Mouse (Mus musculus) B cell, adult 2 months (primary cell): ENCODE measurements around the gene Dpp9.

ENCODE experiments used
- DNase-seq, 2 experiments: peaks; one replicate each; pipeline ENCODE4 v3.0.0; 2022

The Dpp9 gene

GRCm38 (mm10) chr17:56137839-56138613 lies 80.7 kb downstream of the Dpp9 start:
- DNase-seq, result no peak
